Mouse (Mus musculus) MEL (cell line): ENCODE data around the gene Tnik.

Source experiments
- CTCF ChIP-seq, 3 experiments: IDR thresholded peaks in 2 of 3; conservative IDR thresholded peaks in 1 of 3; 2 replicates each; pipeline ENCODE4 v1.5.1; 2011 to 2012; ENCODE audit warnings: low read length in 3 of 3, low read depth in 2 of 3, mild to moderate bottlenecking in 2 of 3, improper control_type of control experiment in 1 of 3, inconsistent platforms in 1 of 3, mixed read lengths in 1 of 3, moderate library complexity in 1 of 3; ENCODE audit not compliant: control insufficient read depth in 1 of 3, insufficient read depth in 1 of 3, poor library complexity in 1 of 3, severe bottlenecking in 1 of 3
- ELF1 ChIP-seq: IDR thresholded peaks from 2 replicates; pipeline ENCODE4 v1.6.1; 2014; ENCODE audit warnings: low read depth, mild to moderate bottlenecking, inconsistent platforms, low read length, improper control_type of control experiment, moderate library complexity
- EP300 ChIP-seq, 2 experiments: IDR thresholded peaks; 2 replicates each; pipeline ENCODE4 v1.6.1; 2011; ENCODE audit warnings: improper control_type of control experiment in 2 of 2, low read length in 2 of 2, low read depth in 1 of 2, mild to moderate bottlenecking in 1 of 2
- GATA1 ChIP-seq: IDR thresholded peaks from 2 replicates; pipeline ENCODE4 v1.6.1; 2011; ENCODE audit warnings: low read depth, low read length, improper control_type of control experiment
- JUND ChIP-seq: IDR thresholded peaks from 2 replicates; pipeline ENCODE4 v1.6.1; 2011; ENCODE audit warnings: low read depth, mild to moderate bottlenecking, improper control_type of control experiment, low read length
- NRF1 ChIP-seq: IDR thresholded peaks from 2 replicates; pipeline ENCODE4 v1.6.1; 2014; ENCODE audit warnings: low read depth, mild to moderate bottlenecking, inconsistent platforms, low read length, improper control_type of control experiment, moderate library complexity; ENCODE audit not compliant: poor library complexity, insufficient read depth, severe bottlenecking
- POLR2A ChIP-seq, 2 experiments: IDR thresholded peaks; 2 replicates each; pipeline ENCODE4 v1.6.1; 2011 to 2012; ENCODE audit warnings: low read length in 2 of 2, mild to moderate bottlenecking in 2 of 2, control low read depth in 1 of 2, improper control_type of control experiment in 1 of 2, low read depth in 1 of 2, moderate library complexity in 1 of 2; ENCODE audit not compliant: control insufficient read depth in 1 of 2, insufficient read depth in 1 of 2, poor library complexity in 1 of 2
- TAL1 ChIP-seq: IDR thresholded peaks from 2 replicates; pipeline ENCODE4 v1.6.1; 2012; ENCODE audit warnings: mild to moderate bottlenecking, inconsistent platforms, low read length, moderate library complexity, mixed read lengths
- UBTF ChIP-seq: IDR thresholded peaks from 2 replicates; pipeline ENCODE4 v1.6.1; 2012; ENCODE audit warnings: low read depth, mild to moderate bottlenecking, inconsistent platforms, low read length, improper control_type of control experiment, moderate library complexity, borderline replicate concordance; ENCODE audit not compliant: insufficient read depth
- ZC3H11A ChIP-seq: IDR thresholded peaks from 2 replicates; pipeline ENCODE4 v1.6.1; 2012; ENCODE audit warnings: low read depth, mild to moderate bottlenecking, inconsistent platforms, low read length, improper control_type of control experiment
- ZNF384 ChIP-seq: IDR thresholded peaks from 2 replicates; pipeline ENCODE4 v1.6.1; 2012; ENCODE audit warnings: low read depth, mild to moderate bottlenecking, inconsistent platforms, low read length, improper control_type of control experiment

DNA sequence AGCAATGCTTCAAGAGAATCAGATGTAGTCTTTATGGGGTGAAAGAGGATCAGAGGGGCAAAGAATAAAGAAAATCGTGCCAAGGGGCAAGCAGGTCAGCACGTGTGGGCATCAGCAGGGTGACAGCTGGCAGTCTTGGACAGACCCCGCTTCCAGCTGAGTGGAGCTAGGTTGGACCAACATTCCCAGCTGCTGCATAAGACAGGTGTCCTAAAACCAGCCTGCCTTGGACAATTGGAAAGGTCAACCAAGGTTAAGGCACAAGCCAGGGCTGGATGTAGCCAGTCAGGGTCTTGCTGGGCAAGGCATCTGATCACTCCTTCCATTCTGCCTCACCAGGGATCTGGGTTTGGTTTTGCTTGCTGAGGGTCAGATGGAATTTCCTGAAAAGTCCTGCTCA lies 43.0 kb upstream of the Tnik start:
- TF ChIP-seq POLR2A (IDR thresholded peaks at IDR 0.05; ENCODE audit: control insufficient read depth in 1 of 2, insufficient read depth in 1 of 2, low read depth in 1 of 2, low read length in 2 of 2, poor library complexity in 1 of 2) = no peak
- no peak for TF ChIP-seq ZNF384
- no peak for TF ChIP-seq ELF1
- TF ChIP-seq JUND = no peak
- no peak for TF ChIP-seq UBTF
- TF ChIP-seq TAL1 = no peak
- no peak for TF ChIP-seq CTCF (IDR thresholded peaks at IDR 0.05 in 2 of 3, conservative IDR thresholded peaks at IDR 0.05 in 1 of 3; ENCODE audit: control insufficient read depth in 1 of 3, insufficient read depth in 1 of 3, low read depth in 2 of 3, low read length in 3 of 3, poor library complexity in 1 of 3, severe bottlenecking in 1 of 3)
- no peak for TF ChIP-seq ZC3H11A
- no peak for TF ChIP-seq EP300 (IDR thresholded peaks at IDR 0.05; ENCODE audit: low read depth in 1 of 2, low read length in 2 of 2)
- TF ChIP-seq NRF1 = no peak
- no peak for TF ChIP-seq GATA1
